Comparison of ENCODE assay signal across 25 mouse cellular contexts in genomic region chr13:26464523-26464922, GRCm38 (mm10).
DNase-seq lines count a peak whose midpoint lies in the region; ATAC-seq lines count a peak whose summit lies in the region.
"Had no signal": no experiment of that assay in that cellular context is flagged by ENCODE, and none has a peak within 500 bp of the region (broad histone marks: within the 10 kb centered on the region; RNA-seq: fewer than 3 reads in every experiment).

No protein-coding gene starts in this region.

- peak; percentile 14 for DNase-seq in cerebellum, adult 9-10 months
- no peak for DNase-seq in cerebellum, postnatal 14 days
- peak; percentile 58 for DNase-seq in brain, adult 2 months (ENCODE audit: low read depth, low spot score)
- DNase-seq in retina, postnatal 1 day: peak; percentile 92
- no peak for DNase-seq in kidney, postnatal 36 days
- DNase-seq in adipocyte (ENCODE audit: low spot score): no peak
- DNase-seq: adrenal gland, postnatal 25 days; gastrocnemius, adult 2 months; heart, adult 2 months; heart, postnatal 4 days; kidney, adult 2 months; kidney, postnatal 4 days; liver, postnatal 0 days; lung, postnatal 36 days; thymus, postnatal 14 days had no signal

- H3K4me1 ChIP-seq in hindbrain, embryonic 16.5 days (ENCODE audit: control insufficient read depth, insufficient read depth, low read depth, low read length): no peaks in the 10 kb centered on the region
- no peaks in the 10 kb centered on the region; the same call in 1 of the 2 replicates for H3K4me1 ChIP-seq in hindbrain, embryonic 13.5 days (replicated peaks)
- H3K4me1 ChIP-seq: forebrain, embryonic 10.5 days; heart, embryonic 12.5 days; intestine, embryonic 15.5 days; liver, embryonic 12.5 days; megakaryocyte, embryonic 14.5 days; midbrain, embryonic 12.5 days had no signal

- no peaks in the 10 kb centered on the region for H3K36me3 ChIP-seq in hindbrain, embryonic 16.5 days (ENCODE audit: control insufficient read depth, insufficient read depth, low read length)
- H3K36me3 ChIP-seq in hindbrain, embryonic 13.5 days: no peaks in the 10 kb centered on the region
- H3K36me3 ChIP-seq: embryonic facial prominence, embryonic 12.5 days; forebrain, embryonic 10.5 days; heart, embryonic 12.5 days; hindbrain, embryonic 15.5 days; intestine, embryonic 15.5 days; liver, embryonic 12.5 days; midbrain, embryonic 12.5 days had no signal

- H3K27ac ChIP-seq in hindbrain, embryonic 16.5 days (ENCODE audit: low read depth, low read length): no peak overlapping the region
- H3K27ac ChIP-seq in hindbrain, embryonic 13.5 days: no peak overlapping the region
- H3K27ac ChIP-seq: embryonic facial prominence, embryonic 12.5 days; forebrain, embryonic 10.5 days; gastrocnemius, adult 2 months; heart, adult 2 months; hindbrain, embryonic 15.5 days; intestine, embryonic 15.5 days; liver, embryonic 12.5 days; midbrain, embryonic 12.5 days had no signal

- no peak overlapping the region for H3K4me2 ChIP-seq in hindbrain, embryonic 16.5 days (ENCODE audit: low read length)
- no peak overlapping the region for H3K4me2 ChIP-seq in hindbrain, embryonic 13.5 days
- H3K4me2 ChIP-seq: embryonic facial prominence, embryonic 12.5 days; heart, embryonic 12.5 days; hindbrain, embryonic 15.5 days; intestine, embryonic 15.5 days; liver, embryonic 12.5 days; midbrain, embryonic 12.5 days had no signal

- peak; percentile 68; the same call in 1 of the 2 replicates for ATAC-seq in hindbrain, embryonic 16.5 days
- no peak for ATAC-seq in hindbrain, embryonic 13.5 days (ENCODE audit: low FRiP score)
- ATAC-seq: intestine, embryonic 15.5 days; liver, embryonic 12.5 days; liver, postnatal 0 days had no signal

- H3K9ac ChIP-seq in hindbrain, embryonic 16.5 days (ENCODE audit: low read depth, low read length): no peak overlapping the region
- no peak overlapping the region for H3K9ac ChIP-seq in hindbrain, embryonic 13.5 days
- H3K9ac ChIP-seq: embryonic facial prominence, embryonic 12.5 days; heart, embryonic 12.5 days; hindbrain, embryonic 15.5 days; intestine, embryonic 15.5 days; liver, embryonic 12.5 days; liver, postnatal 0 days; midbrain, embryonic 12.5 days had no signal

- no peaks in the 10 kb centered on the region for H3K9me3 ChIP-seq in hindbrain, embryonic 16.5 days (ENCODE audit: control insufficient read depth, low read length)
- no peaks in the 10 kb centered on the region for H3K9me3 ChIP-seq in hindbrain, embryonic 13.5 days
- H3K9me3 ChIP-seq: embryonic facial prominence, embryonic 12.5 days; forebrain, embryonic 10.5 days; heart, embryonic 12.5 days; hindbrain, embryonic 15.5 days; intestine, embryonic 15.5 days; liver, embryonic 12.5 days; megakaryocyte, embryonic 14.5 days; midbrain, embryonic 12.5 days had no signal

- H3K4me3 ChIP-seq in hindbrain, embryonic 16.5 days (ENCODE audit: low read length): no peak overlapping the region
- no peak overlapping the region for H3K4me3 ChIP-seq in hindbrain, embryonic 13.5 days
- H3K4me3 ChIP-seq: embryonic facial prominence, embryonic 12.5 days; forebrain, embryonic 10.5 days; gastrocnemius, adult 2 months; heart, adult 2 months; heart, embryonic 12.5 days; hindbrain, embryonic 15.5 days; intestine, embryonic 15.5 days; liver, embryonic 12.5 days; megakaryocyte, embryonic 14.5 days; midbrain, embryonic 12.5 days had no signal

- no peaks in the 10 kb centered on the region for H3K27me3 ChIP-seq in hindbrain, embryonic 16.5 days (replicated peaks; ENCODE audit: control insufficient read depth, insufficient read depth, low read length)
- no peaks in the 10 kb centered on the region for H3K27me3 ChIP-seq in hindbrain, embryonic 13.5 days
- H3K27me3 ChIP-seq: embryonic facial prominence, embryonic 12.5 days; heart, embryonic 12.5 days; hindbrain, embryonic 15.5 days; intestine, embryonic 15.5 days; liver, embryonic 12.5 days; megakaryocyte, embryonic 14.5 days; midbrain, embryonic 12.5 days had no signal

- 48% methylated on average over 2 of the region's 2 CpGs for WGBS in hindbrain, embryonic 16.5 days
- 51% methylated on average over 2 of the region's 2 CpGs for WGBS in hindbrain, embryonic 13.5 days

Comparison
In these comparisons a context has a peak if more than half of its experiments do, and no peak if none do; other contexts are left out.
1. DNase-seq: peak in cerebellum, adult 9-10 months (single experiment), brain, adult 2 months (single experiment) and retina, postnatal 1 day (single experiment); none in cerebellum, postnatal 14 days (0 of 2), kidney, postnatal 36 days (0 of 2) and adipocyte (single experiment).